Mouse (Mus musculus) pancreas, adult 10 weeks (tissue): ENCODE measurements around the gene Ivl. TPM values are rescaled to one million over a fixed set of nuclear protein-coding genes. Genes with fewer than 3 reads are reported as not detected.

Experiments
- polyA plus RNA-seq: library from polyadenylated mRNA; stranded (reverse); fragments of 350-450 nt; fragmentation: Illumina TruSeq; extraction: RNeasy Lipid Tissue Mini Kit (QIAGEN cat#74804); gene quantifications from one replicate; pipeline ENCODE4 v1.2.3, GENCODE M21; 2015; ENCODE audit warnings: low read depth, low replicate concordance; ENCODE audit not compliant: insufficient read depth

Ivl gene
- polyA plus RNA-seq, result not detected

DNA sequence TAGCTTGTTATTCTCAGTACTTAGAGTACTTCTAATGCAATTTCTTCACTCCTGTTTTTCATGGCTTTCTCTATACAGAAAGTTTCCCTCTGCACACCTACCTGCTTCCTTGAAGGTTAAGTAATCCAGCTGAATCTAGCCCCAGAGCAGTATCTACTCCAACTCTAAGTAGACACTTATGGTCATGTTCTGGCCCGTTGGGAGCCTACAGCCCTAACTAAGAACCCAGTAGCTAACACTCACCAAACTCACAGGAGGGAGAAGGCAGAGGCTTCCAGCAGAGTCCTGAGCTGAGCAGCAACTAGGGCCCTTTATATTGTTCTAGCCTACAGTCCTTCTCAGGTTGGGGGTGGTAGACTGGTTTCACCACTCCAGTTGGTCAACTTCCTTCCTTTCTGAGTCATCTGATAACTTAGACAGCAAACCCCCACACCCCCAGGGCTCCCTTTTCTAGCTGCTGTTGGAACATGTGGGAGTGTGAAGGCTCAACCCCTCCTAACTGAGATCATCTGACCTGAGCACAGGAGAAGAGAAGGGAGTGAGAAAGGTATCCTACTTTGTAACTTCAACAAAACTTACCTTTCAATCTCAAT, at the start of gene Ivl:
TSS of gene Ivl (minus strand) at position 287 of the 593 bp plus-strand sequence.

DNA sequence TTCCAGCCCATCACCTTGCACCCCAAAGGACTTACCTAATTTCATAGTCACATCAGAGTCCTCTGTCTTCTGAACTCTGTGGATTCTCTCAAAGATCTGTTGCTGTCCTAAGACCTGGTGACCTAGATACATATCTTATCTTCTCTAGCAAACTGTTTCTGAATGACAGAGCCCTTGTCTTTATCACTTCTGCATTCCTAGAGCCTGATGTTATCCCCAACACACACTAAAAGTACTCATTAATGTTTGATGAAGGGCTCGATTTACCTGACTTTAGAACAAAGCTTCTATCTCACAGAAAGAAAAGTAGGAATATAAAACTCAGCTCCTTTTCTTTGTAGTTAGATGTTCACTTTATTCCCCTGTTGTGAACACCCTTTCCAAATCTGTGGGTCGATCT, 48.0 kb upstream of the Ivl start, which contains the start of gene Lce6a:
TSS of gene Lce6a (minus strand) at position 101 of the 400 bp plus-strand sequence.

DNA sequence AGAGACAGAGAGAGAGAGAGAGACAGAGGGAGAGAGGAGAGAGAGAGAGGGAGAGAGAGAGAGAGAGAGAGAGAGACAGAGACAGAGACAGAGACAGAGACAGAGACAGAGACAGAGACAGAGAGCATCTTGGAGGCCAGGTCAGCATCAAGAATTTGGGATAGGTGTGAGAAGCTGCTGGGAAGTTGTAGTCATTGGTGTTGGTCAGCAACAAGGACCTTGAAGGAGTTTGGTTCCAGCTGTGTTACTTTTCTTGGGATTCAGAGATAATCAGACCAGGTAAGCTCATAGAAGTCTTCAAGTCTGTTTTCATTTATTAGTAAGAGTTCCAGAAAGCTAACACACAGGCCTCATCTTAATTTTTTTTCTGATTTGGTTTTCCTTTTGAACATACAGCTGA, 33.9 kb upstream of the Ivl start, which contains the start of gene 2210017I01Rik:
TSS of gene 2210017I01Rik (minus strand) at position 101 of the 400 bp plus-strand sequence.

DNA sequence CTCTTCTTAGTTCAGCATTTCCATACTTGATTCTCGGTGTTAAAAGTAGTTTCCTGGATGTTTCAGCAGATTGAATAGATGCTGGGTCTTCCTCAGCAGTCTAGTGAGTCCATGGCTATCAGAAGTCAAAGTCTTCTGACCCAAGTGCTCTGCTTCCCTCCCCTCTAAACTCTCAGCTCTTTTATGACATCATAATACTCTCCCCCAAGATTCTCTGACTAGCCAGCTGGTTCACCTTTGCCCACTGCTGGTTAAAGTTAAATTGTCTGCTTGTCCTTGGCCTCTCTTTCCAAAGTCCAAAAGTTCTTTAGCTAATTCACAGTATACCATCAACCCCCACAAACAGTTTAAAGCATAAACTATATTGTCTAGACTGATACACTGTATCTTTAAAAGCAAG, 15.3 kb upstream of the Ivl start, which contains the start of gene Smcp:
TSS of gene Smcp (minus strand) at position 140 of the 400 bp plus-strand sequence.

DNA sequence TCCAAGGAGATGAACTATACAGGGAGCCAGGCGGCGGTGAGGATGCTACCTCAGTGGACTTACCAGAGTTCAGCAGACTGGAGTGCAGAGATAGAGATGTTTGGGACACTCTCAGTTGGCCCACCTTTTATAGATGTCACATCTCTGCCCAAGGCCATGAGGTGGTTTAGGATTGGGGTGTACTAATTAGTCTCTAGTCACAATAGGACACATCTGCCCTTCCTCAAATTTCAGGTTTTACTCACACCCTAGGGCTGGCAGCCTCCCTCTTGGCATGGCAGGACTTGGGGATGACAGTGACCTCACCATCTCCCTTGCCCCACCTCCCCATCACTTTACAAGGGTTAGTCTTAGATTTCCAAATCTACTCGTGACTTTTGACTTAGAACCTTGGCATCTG, 39.1 kb downstream of the Ivl start, which contains the start of gene 2310046K23Rik:
TSS of gene 2310046K23Rik (minus strand) at position 101 of the 400 bp plus-strand sequence.

Other genes with a start within 250 kb of the Ivl start
- gene Sprr2d, start 234.6 kb downstream of the Ivl start, polyA plus RNA-seq, result not detected
- gene Sprr2e, start 221.6 kb downstream of the Ivl start, polyA plus RNA-seq, result not detected
- not detected for gene Sprr2f, start 208.5 kb downstream of the Ivl start, polyA plus RNA-seq
- not detected for gene Sprr2h, start 188.1 kb downstream of the Ivl start, polyA plus RNA-seq
- not detected for gene Sprr2i, start 165.7 kb downstream of the Ivl start, polyA plus RNA-seq
- gene Sprr2j-ps, start 155.7 kb downstream of the Ivl start, polyA plus RNA-seq, result not detected
- gene Gm9774, start 144.3 kb downstream of the Ivl start, polyA plus RNA-seq, result not detected
- not detected for gene Sprr2k, start 141.2 kb downstream of the Ivl start, polyA plus RNA-seq
- not detected for gene Sprr1b, start 134.9 kb downstream of the Ivl start, polyA plus RNA-seq
- not detected for gene Sprr3, start 115.0 kb downstream of the Ivl start, polyA plus RNA-seq
- gene Sprr1a, start 87.8 kb downstream of the Ivl start, polyA plus RNA-seq, result not detected
- gene Sprr4, start 73.2 kb downstream of the Ivl start, polyA plus RNA-seq, result not detected
- gene 2310046K23Rik, start 39.2 kb downstream of the Ivl start, polyA plus RNA-seq, result not detected
- gene Smcp, start 15.3 kb upstream of the Ivl start, polyA plus RNA-seq, result not detected
- gene 2210017I01Rik, start 33.8 kb upstream of the Ivl start, polyA plus RNA-seq, result not detected
- gene Lce6a, start 47.9 kb upstream of the Ivl start, polyA plus RNA-seq, result not detected
- not detected for gene Lce1a1, start 74.6 kb upstream of the Ivl start, polyA plus RNA-seq
- gene Lce1b, start 83.2 kb upstream of the Ivl start, polyA plus RNA-seq, result not detected
- gene Lce1a2, start 96.6 kb upstream of the Ivl start, polyA plus RNA-seq, result not detected
- gene Lce1c, start 105.5 kb upstream of the Ivl start, polyA plus RNA-seq, result not detected
- gene Lce1d, start 113.5 kb upstream of the Ivl start, polyA plus RNA-seq, result not detected
- gene Lce1e, start 135.3 kb upstream of the Ivl start, polyA plus RNA-seq, result not detected
- not detected for gene Lce1f, start 146.6 kb upstream of the Ivl start, polyA plus RNA-seq
- gene Gm38119, start 165.4 kb upstream of the Ivl start, polyA plus RNA-seq, result not detected
- gene Lce1g, start 178.6 kb upstream of the Ivl start, polyA plus RNA-seq, result not detected
- not detected for gene Lce1h, start 191.3 kb upstream of the Ivl start, polyA plus RNA-seq
- not detected for gene Lce1i, start 205.2 kb upstream of the Ivl start, polyA plus RNA-seq
- not detected for gene Lce1j, start 216.8 kb upstream of the Ivl start, polyA plus RNA-seq
- not detected for gene Lce1k, start 234.2 kb upstream of the Ivl start, polyA plus RNA-seq